Mouse (Mus musculus): Measurements from ENCODE around the gene Cep57l1. TPM values are rescaled to one million over a fixed set of nuclear protein-coding genes. Genes with fewer than 3 reads are reported as not detected.

Gene Cep57l1
- total RNA-seq, 2 experiments from 2014 or later = 5.5 to 6.6 TPM

DNA sequence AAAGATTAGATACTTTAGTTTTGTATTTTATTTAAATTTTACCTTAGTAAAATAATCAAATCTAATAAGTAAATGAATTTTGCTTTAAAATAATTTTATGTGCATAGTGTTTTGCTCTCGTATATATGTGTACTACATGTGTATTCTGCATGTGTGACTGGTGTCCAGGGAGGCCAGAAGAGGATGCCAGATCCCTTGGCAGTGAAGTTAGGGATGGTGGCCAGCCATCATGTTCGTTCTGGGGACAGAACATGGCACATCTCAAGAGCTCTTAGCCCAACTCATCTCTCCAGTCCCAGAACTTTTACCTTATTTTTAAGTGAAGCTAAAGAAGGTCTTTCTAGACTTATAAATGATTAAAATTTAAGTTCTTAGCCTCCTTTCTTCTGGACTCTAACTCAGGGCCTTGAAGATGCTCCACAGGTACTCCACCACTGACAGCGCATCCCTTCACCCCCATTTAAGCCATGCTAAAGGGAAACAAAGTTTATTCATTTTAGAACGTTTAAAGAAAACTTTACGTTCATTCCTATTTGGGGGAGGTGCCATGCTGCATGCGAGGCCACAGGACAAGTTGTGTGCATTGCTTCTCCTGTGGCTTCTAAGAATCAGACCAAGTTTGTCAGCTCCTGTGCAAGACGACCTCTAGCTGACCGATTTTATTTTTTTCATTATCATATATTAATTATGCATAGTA is 8.5 kb upstream of the Cep57l1 start:
- DNase-seq (ENCODE audit: low spot score in 2 of 2) = no peak

DNA sequence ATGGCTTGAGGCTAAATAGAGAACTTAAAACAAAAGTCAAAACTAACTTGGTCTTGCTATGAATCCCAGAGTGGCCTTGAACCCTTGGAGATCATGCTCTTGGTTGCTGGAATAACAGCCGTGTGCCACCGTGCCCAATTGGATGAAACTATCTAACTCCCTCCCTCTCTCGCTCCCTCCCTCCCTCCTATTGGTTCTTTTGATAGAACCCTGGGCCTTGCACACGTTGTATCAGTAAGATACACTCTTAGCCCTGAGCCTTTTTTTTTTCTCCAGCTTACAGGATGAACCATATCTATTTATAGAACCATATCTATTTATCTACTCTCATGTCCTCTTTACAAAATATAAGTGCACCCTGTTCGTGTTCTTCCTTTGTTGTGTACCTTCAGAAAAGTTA is 6.8 kb upstream of the Cep57l1 start:
- DNase-seq (ENCODE audit: low spot score in 2 of 2) = no peak

DNA sequence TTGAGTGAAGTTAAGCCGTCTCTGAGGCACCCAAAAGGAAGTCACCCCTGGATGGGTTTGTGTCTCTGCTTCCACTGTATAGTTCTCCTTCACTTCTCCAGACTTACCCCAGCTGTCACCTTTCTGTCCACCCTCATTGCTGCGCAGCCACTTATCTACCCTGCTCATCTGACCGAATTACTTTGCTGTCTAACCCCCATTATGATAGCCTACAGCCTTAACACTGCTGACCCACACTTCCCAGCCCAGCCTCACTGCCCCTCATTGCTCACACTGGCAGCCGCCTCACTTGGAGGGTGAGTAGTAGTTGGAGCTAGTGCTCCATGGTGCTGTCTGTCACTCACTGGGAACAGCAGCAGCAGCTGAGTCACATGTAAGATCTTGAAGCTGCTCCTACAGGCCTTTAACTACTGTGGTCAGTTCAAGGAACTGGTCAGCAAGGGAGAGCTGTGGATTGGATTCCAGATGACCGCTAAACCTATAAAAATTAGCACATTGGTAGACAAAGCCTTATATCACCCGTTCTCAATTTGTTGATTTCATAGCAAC is 4.7 kb upstream of the Cep57l1 start:
- DNase-seq (ENCODE audit: low spot score in 2 of 2) = no peak

DNA sequence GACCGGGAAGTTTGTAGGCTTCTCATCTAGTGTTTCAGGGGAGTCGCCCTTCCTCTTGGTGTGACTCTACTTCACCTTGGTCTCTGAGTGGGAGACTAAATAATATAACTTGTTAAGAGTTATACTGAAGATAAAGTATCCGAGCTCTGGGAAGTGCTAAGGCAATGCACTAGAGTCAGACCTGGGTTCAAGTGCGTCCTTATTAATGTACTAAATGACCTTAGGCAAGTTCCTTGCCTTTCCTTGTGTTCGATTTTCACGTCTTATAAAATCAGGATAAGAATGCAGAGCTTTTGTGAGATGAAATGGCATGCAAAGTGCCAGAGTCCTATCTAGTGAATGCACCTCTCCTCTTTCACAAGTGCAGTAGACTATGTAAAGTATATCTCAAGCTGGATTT is 2.9 kb upstream of the Cep57l1 start:
- no peak for DNase-seq (ENCODE audit: low spot score in 2 of 2)

DNA sequence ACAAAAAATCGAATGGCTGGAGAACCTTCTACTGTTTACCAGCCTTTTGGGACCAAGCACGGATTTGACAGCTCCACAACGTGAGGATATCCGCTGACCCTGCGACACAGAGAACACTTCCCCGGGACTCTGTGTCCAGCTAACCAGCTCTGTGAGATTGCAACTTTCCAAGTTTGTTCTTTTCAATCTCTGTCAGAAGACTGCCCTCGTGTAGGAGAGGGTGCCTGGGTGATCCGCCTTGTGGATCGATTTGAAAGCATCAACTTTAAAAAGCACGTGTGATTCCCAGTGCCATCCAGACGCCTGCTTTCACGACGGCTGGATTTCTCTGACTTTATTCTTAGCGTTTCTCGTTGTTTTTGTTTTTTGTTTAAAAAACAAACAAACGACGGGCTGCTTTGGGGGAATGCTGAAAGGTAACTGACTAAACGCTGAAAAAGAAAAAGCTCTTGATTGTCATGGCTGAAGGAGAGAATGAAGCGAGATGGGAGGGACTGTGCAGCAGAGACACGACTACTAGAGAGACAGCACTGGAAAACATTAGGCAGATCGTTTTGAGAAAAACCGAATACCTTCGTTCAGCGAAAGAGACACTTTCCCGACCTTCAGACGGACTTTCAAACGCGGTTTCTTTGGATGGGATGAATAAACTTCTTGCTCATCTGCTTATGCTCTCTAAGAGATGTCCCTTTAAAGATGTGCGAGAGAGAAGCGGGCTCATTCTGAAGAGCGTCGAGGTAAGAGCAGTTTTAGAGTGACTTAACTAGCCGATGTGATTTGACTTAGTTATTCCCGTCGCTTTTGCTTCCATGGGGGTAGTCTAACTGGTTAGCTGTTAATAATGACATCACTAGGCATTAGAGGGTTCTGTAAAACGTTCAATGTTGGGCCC is 1.1 kb upstream of the Cep57l1 start:
- peak in 1 of 2 experiments; percentile 16 for DNase-seq (ENCODE audit: low spot score in 2 of 2)

DNA sequence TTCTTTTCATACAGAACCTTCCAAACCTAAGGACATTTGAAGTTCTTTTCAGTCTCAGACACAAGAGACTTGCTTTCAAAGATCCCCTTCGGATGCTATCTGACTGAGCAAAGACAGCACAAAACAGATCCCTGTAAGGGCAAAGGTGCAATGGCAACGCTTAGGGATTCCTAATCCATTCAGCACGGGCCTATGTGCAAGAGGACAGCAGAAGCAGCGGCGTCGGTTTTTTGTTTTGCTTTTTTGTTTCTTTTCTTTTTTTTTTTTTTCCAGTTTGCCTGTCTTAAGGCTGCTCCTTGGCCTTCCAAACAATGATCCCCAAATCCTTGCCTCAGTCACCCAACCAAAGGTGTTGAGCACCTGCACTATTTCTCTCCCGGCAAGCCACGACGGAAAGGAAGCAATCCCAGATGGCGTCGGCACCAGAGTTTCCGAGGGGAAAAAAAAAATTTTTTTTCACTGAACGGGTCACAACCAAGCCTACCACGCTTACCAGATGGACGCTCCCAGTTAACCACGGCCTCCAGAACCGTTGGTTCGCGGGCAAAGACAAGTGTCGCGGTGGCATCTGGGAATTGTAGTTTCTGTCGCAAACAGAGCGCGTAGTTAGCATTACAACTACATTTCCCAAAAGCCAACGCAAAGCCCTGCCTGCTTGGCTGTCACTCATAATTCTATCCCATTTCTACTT is 446 bp downstream of the Cep57l1 start:
- peak in 1 of 2 experiments; percentile 88 for DNase-seq (ENCODE audit: low spot score in 2 of 2)

DNA sequence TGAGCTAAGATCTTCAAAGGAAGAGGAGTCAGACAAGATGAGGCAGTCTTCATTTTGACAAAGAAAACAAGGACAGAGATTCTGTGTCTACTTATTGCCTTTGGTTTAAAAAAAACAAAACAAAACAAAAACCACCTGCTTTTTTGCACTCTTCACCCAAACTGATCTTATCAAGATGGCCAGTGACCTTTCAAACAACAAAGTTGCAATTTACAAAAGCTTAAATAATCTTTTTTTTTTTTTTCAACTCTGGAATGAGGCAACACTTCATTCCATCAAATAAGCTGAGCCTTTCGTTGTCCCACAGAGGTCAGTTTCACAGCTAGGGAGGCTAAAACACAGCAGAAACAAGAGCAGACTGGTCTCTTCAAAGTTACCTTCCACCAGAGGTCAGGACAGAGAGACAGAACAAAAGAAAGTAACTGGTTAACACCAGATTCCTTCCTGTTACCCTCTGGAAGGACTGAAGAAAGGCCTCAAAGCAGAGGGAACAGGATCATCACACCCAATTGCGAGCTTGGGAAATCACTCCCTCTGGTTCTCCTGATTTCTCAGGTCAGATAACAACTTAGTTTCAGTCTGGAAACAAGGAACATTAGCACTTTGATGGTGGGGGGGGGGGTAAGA is 3.8 kb downstream of the Cep57l1 start:
- no peak for DNase-seq (ENCODE audit: low spot score in 2 of 2)

DNA sequence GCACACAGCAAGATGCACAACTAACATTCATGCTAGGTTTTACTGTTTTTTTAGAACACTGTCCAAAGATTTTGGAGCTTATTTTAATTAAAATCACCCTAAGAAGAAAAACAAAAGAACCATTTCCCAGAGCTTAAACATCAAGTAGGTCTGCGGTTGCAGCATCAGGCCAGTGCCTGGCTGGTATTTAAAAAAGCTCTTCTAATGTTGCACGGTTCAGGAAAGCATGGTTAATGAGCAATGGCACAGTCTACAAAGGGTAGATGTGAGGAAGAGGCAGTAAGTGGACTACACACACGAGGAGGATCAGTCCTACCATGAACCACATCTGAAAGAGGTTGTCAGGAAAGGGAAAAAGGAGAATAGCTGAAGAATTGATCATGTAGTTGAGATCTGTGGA is 5.0 kb downstream of the Cep57l1 start:
- DNase-seq (ENCODE audit: low spot score in 2 of 2) = no peak

DNA sequence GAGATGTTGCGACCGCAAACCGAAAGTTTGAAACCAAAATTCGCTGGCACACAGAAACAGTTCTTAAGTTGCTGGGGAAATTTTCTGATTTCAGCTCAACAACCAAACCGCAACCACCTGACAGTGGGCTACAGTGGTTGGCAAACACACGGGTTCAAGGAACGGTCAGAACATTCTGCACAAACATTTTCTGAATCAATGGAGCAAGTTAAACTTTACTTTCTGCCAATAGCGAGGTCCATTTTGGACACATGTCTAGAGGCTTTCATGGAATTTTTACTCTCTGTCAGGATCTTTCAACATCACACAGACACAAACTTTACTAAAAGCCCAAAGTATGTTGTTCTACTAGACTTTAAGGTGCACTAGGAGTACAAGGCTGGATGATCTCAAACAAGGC is 6.2 kb downstream of the Cep57l1 start:
- DNase-seq (ENCODE audit: low spot score in 2 of 2) = no peak

DNA sequence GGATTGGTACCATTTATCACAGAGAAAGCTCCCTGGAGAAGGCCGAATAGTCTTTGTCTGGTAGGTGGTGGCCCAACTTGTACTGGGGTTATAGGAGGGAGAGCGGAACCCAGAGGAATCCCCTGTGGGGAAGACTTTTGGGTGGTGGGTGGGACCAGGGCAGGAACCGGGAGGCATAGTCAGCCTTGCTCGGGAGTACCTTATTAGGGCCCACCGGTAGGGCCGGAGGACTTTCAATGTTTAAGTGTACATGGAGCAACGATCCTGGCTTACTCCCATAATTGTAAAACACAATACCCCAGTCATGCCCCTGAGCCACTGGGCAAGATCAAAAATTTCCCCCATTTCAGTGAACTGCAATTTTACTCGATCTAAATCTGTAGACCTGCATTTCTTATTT is 12.4 kb downstream of the Cep57l1 start:
- DNase-seq (ENCODE audit: low spot score in 2 of 2) = no peak

DNA sequence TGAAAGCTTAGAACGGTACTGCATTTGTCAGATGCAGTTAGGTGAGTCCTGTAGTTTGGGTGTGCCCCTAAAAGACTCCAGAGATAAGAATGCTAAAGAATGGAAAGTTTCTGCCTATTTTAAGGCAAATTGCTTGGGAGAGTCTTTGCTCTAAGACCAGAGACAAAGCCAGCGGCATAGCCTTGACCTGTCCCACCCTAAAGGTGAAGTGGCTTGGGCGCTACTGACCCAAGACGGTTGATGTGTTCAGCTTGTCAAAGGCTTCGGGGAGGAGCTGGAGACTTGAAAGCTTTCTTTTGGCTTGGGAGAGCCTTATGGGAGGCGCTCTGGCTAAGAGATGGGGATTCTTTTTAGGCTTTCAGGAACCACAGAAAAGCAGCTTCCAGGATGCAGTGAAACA is 17.3 kb downstream of the Cep57l1 start:
- DNase-seq (ENCODE audit: low spot score in 2 of 2) = no peak

DNA sequence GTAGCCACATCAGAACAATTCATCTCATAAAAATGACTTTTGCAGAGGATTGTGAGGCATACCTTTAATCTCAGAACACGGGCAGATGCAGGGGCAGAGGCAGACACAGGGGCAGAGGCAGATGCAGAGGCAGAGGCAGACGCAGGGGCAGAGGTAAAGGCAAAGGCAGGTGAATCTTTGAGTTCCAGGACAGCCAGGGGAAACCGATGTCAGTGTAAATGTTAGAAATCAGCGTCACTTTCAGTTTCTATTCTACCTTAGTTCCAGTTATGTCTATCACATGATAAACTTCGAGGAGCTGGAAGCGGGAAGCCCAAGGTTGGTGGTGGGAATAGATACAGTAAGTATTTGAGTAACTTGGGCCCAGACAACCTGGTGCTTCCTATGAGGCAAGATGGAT is 42.4 kb downstream of the Cep57l1 start:
- no peak for DNase-seq (ENCODE audit: low spot score in 2 of 2)

DNA sequence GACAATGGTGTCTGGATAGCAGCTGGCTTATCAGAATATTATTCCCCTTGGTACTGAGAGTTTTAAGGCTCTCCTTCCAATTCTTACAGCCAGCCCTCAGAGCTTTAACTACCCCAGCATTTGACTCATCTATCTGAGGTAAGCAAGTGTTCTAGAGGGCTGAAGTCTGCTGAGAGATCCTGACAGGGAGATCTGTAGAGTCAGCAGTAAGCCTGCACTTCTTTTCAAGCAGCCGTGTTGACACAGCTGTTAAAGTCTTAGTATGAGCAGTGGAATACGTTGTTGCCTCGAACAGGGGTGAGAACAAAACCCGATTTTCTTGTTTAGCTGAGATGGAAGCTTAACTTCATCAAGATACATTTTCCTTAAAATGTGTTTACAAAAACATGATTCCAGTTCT is 43.4 kb downstream of the Cep57l1 start:
- no peak for DNase-seq (ENCODE audit: low spot score in 2 of 2)

DNA sequence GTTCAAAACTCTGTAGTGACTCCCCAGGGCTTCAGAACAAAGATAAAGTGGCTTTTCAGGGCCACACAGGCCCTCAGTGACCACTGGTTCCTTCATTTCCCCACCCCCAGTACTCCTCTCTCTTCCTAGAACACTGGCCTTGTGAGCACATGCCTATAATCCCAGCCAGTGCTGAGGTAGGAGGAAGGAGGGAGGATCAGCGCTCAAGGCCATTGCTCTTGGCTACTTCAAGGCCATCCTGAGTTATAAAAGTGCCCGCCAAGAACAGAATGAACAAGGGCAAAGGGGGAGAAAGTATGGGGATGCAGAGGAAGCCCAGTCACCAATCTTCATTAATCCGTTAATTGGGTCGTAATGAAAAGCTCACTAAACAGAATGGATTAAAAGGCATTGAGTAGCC is 44.1 kb downstream of the Cep57l1 start:
- DNase-seq (ENCODE audit: low spot score in 2 of 2) = no peak

DNA sequence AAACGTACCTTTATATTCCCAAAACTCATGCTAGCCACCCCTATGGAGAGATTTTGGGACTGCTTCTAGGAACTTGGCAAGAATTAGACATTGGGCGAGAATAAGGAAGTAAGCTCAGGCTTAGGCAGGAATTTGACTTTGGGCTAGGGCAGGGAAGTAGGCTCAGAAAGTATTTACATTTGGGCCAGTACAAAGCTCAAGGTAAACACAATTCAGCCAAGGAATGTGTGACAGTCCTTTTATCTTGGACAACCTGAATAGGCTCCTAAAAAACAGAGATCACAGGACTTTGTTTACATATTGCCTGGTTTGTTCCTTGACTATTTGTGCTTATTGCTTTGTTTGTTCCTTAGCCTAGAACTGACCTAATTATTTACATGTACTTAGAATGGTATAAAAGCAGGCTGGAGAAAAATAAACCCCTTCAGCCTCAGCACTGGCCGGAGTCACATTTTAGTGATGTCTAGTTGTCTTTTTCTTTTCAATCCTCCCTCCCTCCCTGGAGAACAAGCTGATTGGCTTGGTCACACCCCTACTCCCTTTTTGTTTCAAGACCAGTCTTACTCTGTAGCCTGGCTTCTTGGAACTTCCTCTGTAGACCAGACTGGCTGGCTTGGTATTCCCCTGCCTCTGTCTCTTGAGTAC is 45.8 kb downstream of the Cep57l1 start:
- no peak for DNase-seq (ENCODE audit: low spot score in 2 of 2)

DNA sequence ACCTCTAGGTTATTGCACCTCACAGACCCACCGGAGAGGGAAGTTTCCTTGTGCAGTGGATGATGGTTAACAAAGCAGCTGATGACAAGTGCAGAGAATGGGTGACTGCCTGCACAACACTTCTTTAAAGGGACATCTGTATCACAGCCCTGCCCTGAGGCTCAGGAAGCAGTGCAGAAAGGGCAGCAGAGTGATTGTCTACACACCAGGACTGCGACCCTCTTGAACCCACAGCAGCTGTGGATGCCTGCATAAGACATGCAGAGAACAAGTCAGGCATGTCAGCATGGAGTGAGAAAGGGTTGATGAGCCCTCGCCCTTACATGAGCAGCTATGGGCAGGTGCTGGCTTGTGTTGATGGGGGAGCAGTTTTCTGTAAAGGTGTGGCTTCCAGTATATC is 48.8 kb downstream of the Cep57l1 start:
- no peak for DNase-seq (ENCODE audit: low spot score in 2 of 2)

DNA sequence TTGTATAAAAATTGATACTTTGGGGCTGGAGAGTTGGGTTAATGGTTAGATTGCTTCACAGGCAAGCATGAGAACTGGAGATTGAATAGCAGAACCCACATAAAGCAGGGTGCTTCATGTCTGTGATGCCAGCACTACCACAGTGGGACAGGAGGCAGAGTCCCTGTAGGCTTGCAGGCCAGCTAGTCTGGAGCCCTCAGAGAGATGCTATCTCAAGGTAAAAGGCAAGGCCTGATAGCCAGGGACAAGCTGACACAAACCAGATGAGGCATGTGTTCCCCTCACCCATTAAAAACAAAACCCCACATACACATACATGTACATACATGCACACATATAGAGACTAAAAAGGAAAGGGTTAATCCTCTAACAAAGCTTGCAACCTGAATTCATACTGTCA is 51.6 kb downstream of the Cep57l1 start:
- DNase-seq (ENCODE audit: low spot score in 2 of 2) = no peak

DNA sequence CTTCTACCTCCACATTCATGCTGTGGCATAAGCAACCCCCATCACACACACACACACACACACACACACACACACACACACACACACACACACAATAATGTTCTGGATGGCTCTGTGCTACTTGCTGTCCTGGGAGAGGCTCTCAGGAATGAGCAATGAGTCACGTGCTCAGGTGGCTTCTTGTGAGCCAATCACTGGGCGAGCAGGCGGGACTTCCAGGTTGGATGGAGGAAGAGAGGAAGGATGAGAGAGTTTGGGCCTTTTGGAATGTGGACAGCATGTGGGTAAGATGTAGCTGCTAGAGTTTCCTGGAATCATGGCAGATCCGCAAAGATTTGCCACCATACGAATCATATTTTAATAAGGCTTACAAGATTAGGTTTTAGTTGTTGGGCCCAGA is 52.4 kb downstream of the Cep57l1 start:
- no peak for DNase-seq (ENCODE audit: low spot score in 2 of 2)

DNA sequence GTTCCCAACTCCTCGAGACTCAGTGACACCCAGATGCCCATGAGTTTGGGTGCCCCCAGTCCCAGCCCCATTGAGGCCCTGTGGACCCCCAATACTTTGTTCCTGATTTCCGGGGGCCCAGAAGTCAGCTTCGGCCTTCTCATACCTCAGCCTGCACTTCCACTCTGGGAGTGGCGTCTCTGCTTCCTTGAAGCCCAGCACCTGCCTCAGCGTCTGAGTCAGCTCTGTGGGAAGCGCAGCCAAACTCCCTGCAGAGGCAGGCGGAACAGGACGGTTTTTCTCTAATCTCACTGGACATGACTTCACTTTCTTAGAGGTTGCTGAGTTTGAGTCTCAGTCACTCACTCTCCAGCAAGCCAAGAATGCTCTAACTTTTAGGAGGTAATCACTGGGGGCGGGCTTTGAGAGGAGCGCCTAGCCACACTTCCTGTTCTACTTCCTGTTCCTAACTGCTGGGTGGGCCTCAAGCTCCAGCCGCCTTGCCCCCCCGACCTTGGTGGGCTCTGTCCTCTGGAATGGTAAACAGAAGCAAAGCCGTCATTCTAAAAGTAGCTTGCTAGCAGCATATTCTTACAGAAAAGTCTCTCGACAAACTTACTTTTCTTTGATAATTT is 57.7 kb downstream of the Cep57l1 start:
- DNase-seq (ENCODE audit: low spot score in 2 of 2) = no peak

DNA sequence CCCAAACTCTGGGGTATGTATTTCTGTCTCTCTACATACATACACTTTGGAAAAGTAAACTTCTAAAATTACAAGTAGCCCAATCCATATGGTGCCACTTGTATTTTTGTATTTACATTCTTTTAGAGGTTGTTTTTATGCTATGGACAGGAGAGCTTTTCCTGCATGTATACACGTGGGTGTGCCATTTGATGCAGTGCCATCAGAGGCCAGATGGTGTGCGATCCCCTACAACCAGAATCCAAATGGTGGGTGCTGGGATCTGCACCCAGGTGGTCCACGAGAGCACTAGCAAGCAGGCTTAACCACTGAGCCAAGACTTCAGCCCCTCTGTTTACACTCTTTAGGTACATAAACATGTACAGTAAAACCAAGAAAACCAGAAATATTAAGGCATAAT is 60.4 kb downstream of the Cep57l1 start:
- DNase-seq (ENCODE audit: low spot score in 2 of 2) = no peak
